Mouse (Mus musculus) monocyte, adult 2 months (primary cell): ENCODE results near the gene Atg4b.
A peak's percentile ranks its signal among the peaks of the same experiment; 100 is the strongest.

Experiments
- DNase-seq, 2 experiments: peaks; one replicate each; pipeline ENCODE4 v3.0.0; 2022; ENCODE audit warnings: low spot score in 2 of 2, low read depth in 1 of 2

Gene Atg4b

GRCm38 (mm10) chr1:93751290-93751689, at the start of gene Atg4b:
Gene Atg4b (plus strand): TSS chr1:93751500.
- no peak for DNase-seq

- DNase-seq: no peak
These were observed 49.2 kb upstream of the Atg4b start for GRCm38 (mm10) chr1:93702106-93702505.

- no peak for DNase-seq
These were observed 47.7 kb upstream of the Atg4b start for GRCm38 (mm10) chr1:93703472-93704048.

- no peak for DNase-seq
These were observed 47.0 kb upstream of the Atg4b start for GRCm38 (mm10) chr1:93704341-93704740.

- DNase-seq: no peak
These were observed 45.9 kb upstream of the Atg4b start for GRCm38 (mm10) chr1:93705389-93705788.

GRCm38 (mm10) chr1:93716166-93716565, 35.1 kb upstream of the Atg4b start:
- DNase-seq: no peak

- DNase-seq: no peak
These were observed 29.7 kb upstream of the Atg4b start for GRCm38 (mm10) chr1:93721557-93721956.

- DNase-seq: no peak
These were observed 26.7 kb upstream of the Atg4b start for GRCm38 (mm10) chr1:93724623-93725022.

- DNase-seq: no peak
These were observed 25.6 kb upstream of the Atg4b start for GRCm38 (mm10) chr1:93725665-93726064.

GRCm38 (mm10) chr1:93726116-93726515, 25.2 kb upstream of the Atg4b start:
- no peak for DNase-seq

- DNase-seq: peak; percentile 6 to 8
These were observed 24.3 kb upstream of the Atg4b start for GRCm38 (mm10) chr1:93726974-93727373.

GRCm38 (mm10) chr1:93731103-93731502, 20.2 kb upstream of the Atg4b start:
- no peak for DNase-seq

- no peak for DNase-seq
These were observed 19.4 kb upstream of the Atg4b start for GRCm38 (mm10) chr1:93731880-93732281.

- DNase-seq: no peak
These were observed 15.4 kb upstream of the Atg4b start for GRCm38 (mm10) chr1:93735859-93736258.

GRCm38 (mm10) chr1:93737711-93738110, 13.6 kb upstream of the Atg4b start:
- DNase-seq: no peak

- no peak for DNase-seq
These were observed 10.6 kb upstream of the Atg4b start for GRCm38 (mm10) chr1:93740671-93741070.

- DNase-seq: no peak
These were observed 9.3 kb upstream of the Atg4b start for GRCm38 (mm10) chr1:93741987-93742386.

- DNase-seq: no peak
These were observed 8.4 kb upstream of the Atg4b start for GRCm38 (mm10) chr1:93742910-93743309.

GRCm38 (mm10) chr1:93746179-93746578, 5.1 kb upstream of the Atg4b start:
- no peak for DNase-seq

- no peak for DNase-seq
These were observed 2.8 kb upstream of the Atg4b start for GRCm38 (mm10) chr1:93748539-93748938.

GRCm38 (mm10) chr1:93753911-93754572, 2.7 kb downstream of the Atg4b start:
- DNase-seq: no peak

- DNase-seq: peak; percentile 33 to 74
These were observed 3.4 kb downstream of the Atg4b start, which contains the start of gene Thap4 for GRCm38 (mm10) chr1:93754573-93755290. Gene Thap4 (minus strand): TSS chr1:93754864.
